Mouse (Mus musculus) cerebellum, adult 9-10 months (tissue): Measurements from ENCODE around the gene Pglyrp4.
"Not testable (repeated sequence)": the region's sequence is repeated elsewhere in the genome, so short reads cannot be mapped to it uniquely, and the experiment has no call there.

Experiments used
- DNase-seq: peaks from one replicate; pipeline ENCODE4 v3.0.0; 2022

Pglyrp4 gene

DNA sequence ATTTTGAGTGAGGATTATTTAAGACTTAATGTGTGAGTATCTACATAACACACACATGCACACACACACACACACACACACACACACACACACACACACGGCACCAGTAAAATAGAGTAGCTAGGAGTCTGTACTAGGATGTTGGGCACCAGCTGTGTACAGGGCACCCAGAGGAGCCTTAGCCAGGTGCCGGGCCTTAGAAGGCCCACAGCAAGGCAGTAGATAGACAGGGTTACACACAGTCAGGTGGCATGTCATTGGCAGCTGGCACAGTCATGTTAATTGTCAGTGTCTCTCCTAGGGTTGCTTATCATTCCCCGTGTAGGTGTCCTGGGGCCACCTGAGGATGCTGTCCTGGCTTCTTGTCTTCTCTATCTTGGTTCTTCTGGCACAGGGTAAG lies at the start of gene Pglyrp4:
Gene Pglyrp4 (plus strand): TSS at position 301 of the 400 bp plus-strand sequence.
- DNase-seq = no peak

DNA sequence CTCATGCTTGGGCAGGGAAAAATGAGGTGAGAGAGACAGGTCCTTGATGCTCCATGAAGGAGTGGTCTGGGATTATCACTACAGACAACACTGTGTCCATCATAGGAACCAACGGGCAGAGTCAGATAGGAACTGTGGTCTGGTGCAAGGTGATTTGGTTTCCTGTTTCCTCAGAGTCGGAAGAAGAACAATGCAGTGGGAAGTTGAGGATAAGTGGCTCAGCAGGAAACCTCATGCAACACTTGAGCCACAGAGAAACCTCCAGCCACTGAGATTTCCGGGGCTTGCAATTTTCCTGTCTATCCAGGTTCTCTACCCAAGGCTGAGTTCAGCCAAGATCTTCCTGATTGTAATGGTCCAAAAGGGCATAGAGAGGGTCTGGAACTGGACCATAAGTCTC lies 48.0 kb upstream of the Pglyrp4 start:
- no peak for DNase-seq

DNA sequence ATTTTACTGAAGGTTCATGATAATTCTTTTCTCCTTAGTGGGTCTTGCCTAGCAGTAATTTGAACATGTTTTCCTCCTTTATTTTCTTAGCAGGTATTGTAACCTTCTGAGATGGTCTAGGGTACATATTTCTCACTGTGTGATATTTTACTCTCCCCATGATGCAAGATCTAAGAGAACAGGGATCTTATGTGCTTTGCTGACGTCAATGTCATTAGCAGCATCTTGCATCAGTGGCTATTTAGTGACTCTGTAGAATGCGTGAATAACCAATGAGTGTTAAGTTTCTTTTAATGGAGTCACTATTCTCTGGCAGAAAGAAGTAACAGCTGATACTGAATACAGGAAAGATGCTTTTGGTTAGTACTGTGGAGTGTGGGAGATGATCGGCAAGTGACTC lies 42.8 kb upstream of the Pglyrp4 start:
- DNase-seq = no peak

DNA sequence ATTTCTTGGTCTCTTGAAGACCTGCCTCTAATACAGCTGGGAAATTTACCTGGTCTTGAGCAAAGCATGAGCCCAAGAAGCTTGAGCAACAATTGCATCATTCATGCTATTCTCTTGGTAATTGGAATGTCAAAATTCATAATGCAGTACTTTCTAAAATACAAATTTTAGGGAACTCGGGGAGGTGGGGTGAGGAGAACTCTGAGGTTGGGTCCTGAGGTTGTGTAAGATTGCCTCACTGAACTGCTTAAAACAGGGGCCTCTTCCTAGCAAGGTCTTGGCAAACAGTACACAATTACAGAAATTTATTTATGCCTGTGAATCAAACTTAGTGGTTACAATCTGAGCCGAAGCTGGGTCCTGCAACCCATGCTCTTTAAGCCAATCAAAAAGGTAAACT lies 39.9 kb upstream of the Pglyrp4 start:
- no peak for DNase-seq

DNA sequence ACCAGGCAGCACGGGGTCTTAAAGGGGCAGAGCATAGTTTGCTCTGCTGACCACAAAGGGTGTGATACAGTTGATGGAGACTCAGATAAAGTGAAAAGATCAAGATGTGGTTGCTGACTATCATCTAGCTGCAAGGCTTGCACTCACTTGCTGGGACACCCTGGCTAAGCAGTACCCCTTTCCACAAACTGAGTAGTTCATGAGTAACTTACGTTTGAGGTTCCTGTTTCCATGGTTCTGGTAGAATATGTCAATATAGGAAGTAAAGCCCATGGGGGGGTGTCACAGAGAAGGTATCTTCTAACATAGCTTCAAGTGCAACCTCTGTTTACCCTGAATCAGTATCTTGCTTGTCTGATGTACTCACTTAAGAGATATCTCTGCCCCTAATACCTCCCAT lies 33.2 kb upstream of the Pglyrp4 start:
- DNase-seq = no peak

- DNase-seq = no peak
Observed at GRCm38 (mm10) chr3:90695613-90696012, 31.1 kb upstream of the Pglyrp4 start, which contains the start of gene S100a9. S100a9 (minus strand) TSS chr3:90695721.

GRCm38 (mm10) chr3:90702244-90702643 lies 24.5 kb upstream of the Pglyrp4 start:
- no peak for DNase-seq

GRCm38 (mm10) chr3:90708523-90709202 lies 18.0 kb upstream of the Pglyrp4 start:
- DNase-seq = peak; percentile 17

GRCm38 (mm10) chr3:90709591-90710460 lies 16.9 kb upstream of the Pglyrp4 start:
- peak; percentile 66 for DNase-seq

DNA sequence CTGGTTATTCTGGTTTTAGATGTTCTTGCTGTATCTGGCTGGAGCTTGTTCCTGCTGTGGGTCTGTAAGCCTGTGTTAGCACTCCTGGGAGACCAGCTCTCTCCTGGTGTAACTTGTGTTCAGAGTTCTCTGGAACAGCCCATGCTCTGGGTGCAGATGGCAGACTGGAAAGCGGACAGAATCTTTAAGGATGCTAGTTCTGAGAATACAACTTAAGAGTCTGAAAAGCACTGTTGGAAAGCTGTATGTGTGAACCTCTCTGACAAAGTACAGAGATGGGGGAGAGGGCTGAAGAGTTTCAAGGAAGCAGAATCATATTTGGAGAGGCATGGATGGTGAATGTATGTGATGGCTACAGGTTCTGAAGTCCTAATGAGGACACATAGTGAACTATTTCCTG lies 23.0 kb downstream of the Pglyrp4 start:
- no peak for DNase-seq

DNA sequence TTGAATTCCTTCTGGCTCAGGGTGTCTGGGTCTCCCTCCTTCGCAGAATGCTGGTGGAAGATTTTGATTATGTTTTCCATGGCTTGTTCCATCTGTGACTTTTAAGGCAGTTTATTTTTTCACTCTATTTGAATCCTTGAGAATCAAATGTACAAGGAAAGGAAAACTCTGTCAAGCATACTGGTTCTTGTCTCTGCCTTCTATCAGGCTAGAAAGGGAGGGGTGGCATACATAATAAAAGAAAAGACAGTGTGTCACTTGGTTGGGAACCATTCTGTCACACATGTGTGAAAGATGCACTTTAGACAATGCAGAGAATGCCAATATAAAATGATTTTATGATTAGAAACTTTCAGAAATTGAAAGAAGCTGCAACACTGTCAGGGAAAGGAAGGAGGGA lies 51.1 kb downstream of the Pglyrp4 start, which contains the start of gene Gm5849:
Gene Gm5849 (minus strand): TSS at position 101 of the 400 bp plus-strand sequence.
- DNase-seq = not testable (repeated sequence)
